Mouse (Mus musculus) myocyte (in vitro differentiated cells): ENCODE results near the gene Gm29776. TPM values are rescaled to one million over a fixed set of nuclear protein-coding genes. Genes with fewer than 3 reads are reported as not detected.

Experiments used
- H3K27me3 ChIP-seq: one replicate; pipeline ENCODE4 v1.6.1; 2011; ENCODE audit not compliant: control insufficient read depth, insufficient read depth, insufficient read length
- H3K36me3 ChIP-seq: one replicate; pipeline ENCODE4 v1.6.1; 2011; ENCODE audit not compliant: control insufficient read depth, insufficient read depth
- H3K4me2 ChIP-seq: one replicate; pipeline ENCODE4 v1.6.1; 2011; ENCODE audit warnings: low read depth, control low read depth
- H3K4me3 ChIP-seq: one replicate; pipeline ENCODE4 v1.5.1; 2011; ENCODE audit warnings: mild to moderate bottlenecking, control low read depth, moderate library complexity
- H3K79me2 ChIP-seq: one replicate; pipeline ENCODE4 v1.6.1; 2011; ENCODE audit not compliant: control insufficient read depth, insufficient read depth
- H3ac ChIP-seq: one replicate; pipeline ENCODE4 v1.6.1; 2011; ENCODE audit not compliant: control insufficient read depth, insufficient read length
- CEBPB ChIP-seq: IDR thresholded peaks from 2 replicates; pipeline ENCODE4 v1.6.1; 2011; ENCODE audit warnings: mild to moderate bottlenecking, moderate library complexity; ENCODE audit not compliant: poor library complexity, insufficient read depth, severe bottlenecking
- E2F4 ChIP-seq: IDR thresholded peaks from one replicate; pipeline ENCODE4 v1.6.1; 2011; ENCODE audit warnings: mild to moderate bottlenecking, control low read depth, moderate library complexity; ENCODE audit not compliant: insufficient read depth
- MAX ChIP-seq: IDR thresholded peaks from one replicate; pipeline ENCODE4 v1.6.1; 2011; ENCODE audit warnings: low read depth, mild to moderate bottlenecking, control low read depth
- MYOD1 ChIP-seq, 3 experiments: IDR thresholded peaks; one replicate each; pipeline ENCODE4 v1.6.1; 2011; ENCODE audit warnings: control low read depth in 2 of 3, low read depth in 2 of 3, mild to moderate bottlenecking in 2 of 3, moderate library complexity in 1 of 3; ENCODE audit not compliant: insufficient read length in 2 of 3, control insufficient read depth in 1 of 3
- MYOG ChIP-seq, 3 experiments: IDR thresholded peaks; one replicate each; pipeline ENCODE4 v1.6.1; 2011; ENCODE audit warnings: control low read depth in 2 of 3, low read depth in 2 of 3, mild to moderate bottlenecking in 2 of 3; ENCODE audit not compliant: insufficient read length in 2 of 3, control insufficient read depth in 1 of 3, insufficient read depth in 1 of 3
- POLR2A ChIP-seq: IDR thresholded peaks from one replicate; pipeline ENCODE4 v1.6.1; 2011; ENCODE audit warnings: low read depth, mild to moderate bottlenecking, control low read depth, moderate library complexity; ENCODE audit not compliant: insufficient read length
- POLR2AphosphoS2 ChIP-seq: IDR thresholded peaks from one replicate; pipeline ENCODE4 v1.6.1; 2011; ENCODE audit warnings: low read depth, control low read depth; ENCODE audit not compliant: insufficient read length
- REST ChIP-seq: IDR thresholded peaks from one replicate; pipeline ENCODE4 v1.6.1; 2011; ENCODE audit warnings: mild to moderate bottlenecking, control low read depth, moderate library complexity; ENCODE audit not compliant: insufficient read depth, insufficient read length
- SRF ChIP-seq: IDR thresholded peaks from one replicate; pipeline ENCODE4 v1.6.1; 2011; ENCODE audit warnings: low read depth; ENCODE audit not compliant: control insufficient read depth, insufficient read length
- TCF12 ChIP-seq: IDR thresholded peaks from one replicate; pipeline ENCODE4 v1.6.1; 2011; ENCODE audit warnings: mild to moderate bottlenecking, control low read depth; ENCODE audit not compliant: poor library complexity, insufficient read depth, severe bottlenecking
- TCF3 ChIP-seq: IDR thresholded peaks from one replicate; pipeline ENCODE4 v1.6.1; 2011; ENCODE audit warnings: low read depth, control low read depth; ENCODE audit not compliant: insufficient read length
- USF1 ChIP-seq: IDR thresholded peaks from one replicate; pipeline ENCODE4 v1.6.1; 2011; ENCODE audit warnings: low read depth, mild to moderate bottlenecking, control low read depth, moderate library complexity
- polyA plus RNA-seq: library from polyadenylated mRNA; unstranded; fragments of >200 nt; fragmentation: generic; extraction: Trizol; gene quantifications from one replicate; pipeline ENCODE4 v1.2.1, GENCODE M21; 2012; ENCODE audit warnings: missing spikeins

Gm29776 gene
- polyA plus RNA-seq, 1 experiment: 0.04 TPM

- Histone ChIP-seq H3K79me2 (no peaks in the 10 kb centered on the region), H3K4me2 (no peak overlapping the region), H3ac (no peak overlapping the region), H3K27me3 (peaks cover 34% of the 10 kb centered on the region), H3K4me3 (no peak overlapping the region), H3K36me3 (no peaks in the 10 kb centered on the region)
- no peak for TF ChIP-seq E2F4
Measured at GRCm38 (mm10) chr14:54703207-54703606, 4.6 kb upstream of the Gm29776 start.

GRCm38 (mm10) chr14:54701298-54701697 is 2.7 kb upstream of the Gm29776 start:
- H3K79me2 ChIP-seq: no peaks in the 10 kb centered on the region
- H3K27me3 ChIP-seq: peaks cover 22% of the 10 kb centered on the region

DNA sequence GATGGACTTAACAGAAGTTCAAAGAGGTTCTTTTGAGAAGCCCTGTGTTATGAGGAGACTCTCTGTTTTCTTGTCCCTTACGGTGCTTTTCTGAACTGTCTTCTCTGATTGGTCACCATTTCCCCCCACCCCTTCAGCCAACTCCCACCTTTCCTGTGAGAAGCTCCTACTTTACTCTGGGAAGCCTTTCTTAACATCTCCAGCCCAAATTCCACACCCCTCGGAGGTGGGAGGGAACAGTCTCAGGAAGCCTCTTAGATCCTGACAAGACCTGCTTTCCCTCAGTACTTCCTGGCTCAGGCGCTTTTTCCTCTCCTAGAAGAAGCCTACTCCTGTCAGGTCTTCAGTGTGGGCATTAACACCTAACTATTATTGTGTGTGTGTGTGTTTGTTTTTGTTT is 953 bp upstream of the Gm29776 start:
- H3K27me3 ChIP-seq: peaks cover 12% of the 10 kb centered on the region
- no peaks in the 10 kb centered on the region for H3K36me3 ChIP-seq
- TF ChIP-seq TCF12: no peak
- no peak for TF ChIP-seq SRF
- TF ChIP-seq REST: no peak
- TF ChIP-seq TCF3: no peak
- TF ChIP-seq POLR2A: no peak
- no peak for TF ChIP-seq MYOD1 (IDR thresholded peaks at IDR 0.05; ENCODE audit: control insufficient read depth in 1 of 3, insufficient read length in 2 of 3, low read depth in 2 of 3)
- no peak for TF ChIP-seq E2F4
- no peak for TF ChIP-seq MYOG (IDR thresholded peaks at IDR 0.05; ENCODE audit: control insufficient read depth in 1 of 3, insufficient read depth in 1 of 3, insufficient read length in 2 of 3, low read depth in 2 of 3)
- no peak for TF ChIP-seq POLR2AphosphoS2
- no peak for TF ChIP-seq MAX
- no peak for TF ChIP-seq USF1
- no peak for TF ChIP-seq CEBPB
- no peak overlapping the region for H3K4me2 ChIP-seq
- H3K4me3 ChIP-seq: no peak overlapping the region
- H3ac ChIP-seq: no peak overlapping the region
- no peaks in the 10 kb centered on the region for H3K79me2 ChIP-seq

More at GRCm38 (mm10) chr14:54701298-54701697, 2.7 kb upstream of the Gm29776 start:
- no peaks in the 10 kb centered on the region for H3K36me3 ChIP-seq
- TF ChIP-seq E2F4 (no peak), REST (no peak), TCF12 (no peak), MYOG (IDR thresholded peaks at IDR 0.05; ENCODE audit: control insufficient read depth in 1 of 3, insufficient read depth in 1 of 3, insufficient read length in 2 of 3, low read depth in 2 of 3) (no peak), POLR2AphosphoS2 (no peak), MAX (no peak), POLR2A (no peak), USF1 (no peak), CEBPB (no peak)
- no peak overlapping the region for H3K4me2 ChIP-seq
- no peak overlapping the region for H3ac ChIP-seq
- no peak overlapping the region for H3K4me3 ChIP-seq

DNA sequence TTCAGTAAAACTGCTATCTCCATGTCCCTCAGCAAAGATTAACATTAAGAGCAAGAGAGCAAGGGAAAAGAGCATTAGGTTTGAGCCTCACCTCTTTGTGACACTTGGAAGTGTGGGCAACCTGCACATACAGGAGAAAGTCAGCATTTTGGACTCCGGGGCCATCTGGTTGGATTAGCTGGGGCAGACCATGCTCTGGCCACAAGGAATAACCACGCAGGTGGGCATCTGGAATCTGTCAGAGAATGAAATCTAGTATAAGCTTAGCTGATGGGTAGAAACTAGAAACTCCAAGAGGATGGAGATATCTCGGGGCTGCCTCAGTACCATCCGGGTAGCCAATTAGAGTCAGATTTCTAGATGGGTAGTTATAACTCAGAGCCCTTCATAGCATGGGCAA is 1.9 kb downstream of the Gm29776 start:
- TF ChIP-seq SRF (no peak), E2F4 (no peak), POLR2A (no peak), TCF3 (no peak), USF1 (no peak), MAX (no peak), CEBPB (no peak), MYOD1 (IDR thresholded peaks at IDR 0.05; ENCODE audit: control insufficient read depth in 1 of 3, insufficient read length in 2 of 3, low read depth in 2 of 3) (no peak), REST (no peak), MYOG (IDR thresholded peaks at IDR 0.05; ENCODE audit: control insufficient read depth in 1 of 3, insufficient read depth in 1 of 3, insufficient read length in 2 of 3, low read depth in 2 of 3) (no peak), TCF12 (no peak), POLR2AphosphoS2 (no peak)

GRCm38 (mm10) chr14:54695042-54695441 is 3.6 kb downstream of the Gm29776 start:
- no peak overlapping the region for H3K4me3 ChIP-seq
- H3ac ChIP-seq: no peak overlapping the region
- H3K79me2 ChIP-seq: no peaks in the 10 kb centered on the region
- TF ChIP-seq REST: no peak
- no peak for TF ChIP-seq CEBPB
- TF ChIP-seq TCF3: no peak
- TF ChIP-seq POLR2A: no peak
- no peak for TF ChIP-seq USF1
- H3K4me2 ChIP-seq: no peak overlapping the region
- H3K27me3 ChIP-seq: no peaks in the 10 kb centered on the region
- H3K36me3 ChIP-seq: peaks cover 7% of the 10 kb centered on the region

More for the DNA sequence above, 1.9 kb downstream of the Gm29776 start:
- no peak overlapping the region for H3K4me2 ChIP-seq
- H3ac ChIP-seq: no peak overlapping the region
- no peaks in the 10 kb centered on the region for H3K79me2 ChIP-seq
- peaks cover 7% of the 10 kb centered on the region for H3K36me3 ChIP-seq
- H3K4me3 ChIP-seq: no peak overlapping the region
- H3K27me3 ChIP-seq: no peaks in the 10 kb centered on the region
